Mouse (Mus musculus): ENCODE results near the gene Gab2. TPM values are rescaled to one million over a fixed set of nuclear protein-coding genes. Genes with fewer than 3 reads are reported as not detected.

Gab2 gene
- total and polyA plus RNA-seq, 2 experiments from 2014 or later = 12.5 to 26.7 TPM

- 84% methylated on average over 6 of the region's 6 CpGs for WGBS
These were observed 272.0 kb downstream of the Gab2 start for GRCm38 (mm10) chr7:97353356-97353755.

GRCm38 (mm10) chr7:97355068-97355841 is 273.9 kb downstream of the Gab2 start:
- 40% methylated on average over 13 of the region's 13 CpGs for WGBS
- Histone ChIP-seq H3K27me3 (ENCODE audit: insufficient read depth, low read length) (no peaks in the 10 kb centered on the region), H3K4me3 (ENCODE audit: low read length) (no peak overlapping the region)

More at GRCm38 (mm10) chr7:97353356-97353755, 272.0 kb downstream of the Gab2 start:
- Histone ChIP-seq H3K27ac (no peak overlapping the region), H3K9ac (replicated peaks; ENCODE audit: low read length) (no peak overlapping the region), H3K4me3 (ENCODE audit: low read length) (no peak overlapping the region), H3K36me3 (ENCODE audit: insufficient read depth, low read length) (no peaks in the 10 kb centered on the region), H3K4me1 (ENCODE audit: insufficient read depth, low read length) (0 out of 2 replicates have a peak, but pooled peaks cover 6% of the 10 kb centered on the region), H3K4me2 (ENCODE audit: low read depth, low read length) (no peak overlapping the region), H3K27me3 (ENCODE audit: insufficient read depth, low read length) (no peaks in the 10 kb centered on the region), H3K9me3 (ENCODE audit: low read length) (no peaks in the 10 kb centered on the region)
- DNase-seq (ENCODE audit: low spot score) = no peak
- TF ChIP-seq CTCF (IDR thresholded peaks at IDR 0.05; ENCODE audit: low read depth) = no peak
- no peak for ATAC-seq

GRCm38 (mm10) chr7:97356253-97356652 is 274.9 kb downstream of the Gab2 start:
- Histone ChIP-seq H3K27me3 (ENCODE audit: insufficient read depth, low read length) (no peaks in the 10 kb centered on the region), H3K4me1 (ENCODE audit: insufficient read depth, low read length) (0 out of 2 replicates have a peak, but pooled peaks cover 5% of the 10 kb centered on the region), H3K36me3 (ENCODE audit: insufficient read depth, low read length) (no peaks in the 10 kb centered on the region), H3K4me2 (ENCODE audit: low read depth, low read length) (no peak overlapping the region), H3K9me3 (ENCODE audit: low read length) (no peaks in the 10 kb centered on the region), H3K4me3 (ENCODE audit: low read length) (no peak overlapping the region), H3K9ac (replicated peaks; ENCODE audit: low read length) (no peak overlapping the region), H3K27ac (peak overlapping the region; percentile 9; the same call in 1 of the 2 replicates)
- 60% methylated on average over 5 of the region's 5 CpGs for WGBS
- no peak for TF ChIP-seq CTCF (IDR thresholded peaks at IDR 0.05; ENCODE audit: low read depth)
- DNase-seq (ENCODE audit: low spot score) (no peak), ATAC-seq (no peak)

More at GRCm38 (mm10) chr7:97355068-97355841, 273.9 kb downstream of the Gab2 start:
- DNase-seq (ENCODE audit: low spot score) (no peak), ATAC-seq (no peak)
- no peak overlapping the region for H3K9ac ChIP-seq (replicated peaks; ENCODE audit: low read length)
- 0 out of 2 replicates have a peak, but pooled peaks cover 6% of the 10 kb centered on the region for H3K4me1 ChIP-seq (ENCODE audit: insufficient read depth, low read length)
- no peaks in the 10 kb centered on the region for H3K36me3 ChIP-seq (ENCODE audit: insufficient read depth, low read length)
- TF ChIP-seq CTCF (IDR thresholded peaks at IDR 0.05; ENCODE audit: low read depth) = no peak
- H3K9me3 ChIP-seq (ENCODE audit: low read length) = no peaks in the 10 kb centered on the region
- H3K4me2 ChIP-seq (ENCODE audit: low read depth, low read length) = no peak overlapping the region
- no peak overlapping the region for H3K27ac ChIP-seq

- DNase-seq (ENCODE audit: low spot score) = peak; percentile 42
- TF ChIP-seq CTCF (IDR thresholded peaks at IDR 0.05; ENCODE audit: low read depth) = no peak
- no peak overlapping the region for H3K4me3 ChIP-seq (ENCODE audit: low read length)
- H3K9me3 ChIP-seq (ENCODE audit: low read length) = no peaks in the 10 kb centered on the region
- 54% methylated on average over 5 of the region's 5 CpGs for WGBS
- H3K27ac ChIP-seq = peak overlapping the region; percentile 42; the same call in 1 of the 2 replicates
- H3K36me3 ChIP-seq (ENCODE audit: insufficient read depth, low read length) = no peaks in the 10 kb centered on the region
- no peaks in the 10 kb centered on the region for H3K4me1 ChIP-seq (ENCODE audit: insufficient read depth, low read length)
- no peaks in the 10 kb centered on the region for H3K27me3 ChIP-seq (ENCODE audit: insufficient read depth, low read length)
- ATAC-seq = peak; percentile 59; the same call in 1 of the 2 replicates
- H3K4me2 ChIP-seq (ENCODE audit: low read depth, low read length) = no peak overlapping the region
- no peak overlapping the region for H3K9ac ChIP-seq (replicated peaks; ENCODE audit: low read length)
These were observed 275.5 kb downstream of the Gab2 start for GRCm38 (mm10) chr7:97356875-97357276.

- H3K27me3 ChIP-seq (ENCODE audit: insufficient read depth, low read length) = no peaks in the 10 kb centered on the region
- DNase-seq (ENCODE audit: low spot score) (no peak), ATAC-seq (no peak)
- no peaks in the 10 kb centered on the region for H3K4me1 ChIP-seq (ENCODE audit: insufficient read depth, low read length)
- no peak overlapping the region for H3K4me2 ChIP-seq (ENCODE audit: low read depth, low read length)
- no peaks in the 10 kb centered on the region for H3K9me3 ChIP-seq (ENCODE audit: low read length)
- H3K4me3 ChIP-seq (ENCODE audit: low read length) = no peak overlapping the region
- no peaks in the 10 kb centered on the region for H3K36me3 ChIP-seq (ENCODE audit: insufficient read depth, low read length)
- TF ChIP-seq CTCF (IDR thresholded peaks at IDR 0.05; ENCODE audit: low read depth) = no peak
- H3K9ac ChIP-seq (replicated peaks; ENCODE audit: low read length) = no peak overlapping the region
- no peak overlapping the region for H3K27ac ChIP-seq
- WGBS = 84% methylated on average over 3 of the region's 3 CpGs
These were observed 276.5 kb downstream of the Gab2 start for GRCm38 (mm10) chr7:97357840-97358239.

- Histone ChIP-seq H3K27me3 (ENCODE audit: insufficient read depth, low read length) (no peaks in the 10 kb centered on the region), H3K4me3 (ENCODE audit: low read length) (no peak overlapping the region), H3K4me2 (ENCODE audit: low read depth, low read length) (no peak overlapping the region), H3K4me1 (ENCODE audit: insufficient read depth, low read length) (no peaks in the 10 kb centered on the region), H3K36me3 (ENCODE audit: insufficient read depth, low read length) (no peaks in the 10 kb centered on the region), H3K27ac (no peak overlapping the region), H3K9me3 (ENCODE audit: low read length) (no peaks in the 10 kb centered on the region), H3K9ac (replicated peaks; ENCODE audit: low read length) (no peak overlapping the region)
- 96% methylated on average over 4 of the region's 4 CpGs for WGBS
- ATAC-seq (no peak), DNase-seq (ENCODE audit: low spot score) (no peak)
- TF ChIP-seq CTCF (IDR thresholded peaks at IDR 0.05; ENCODE audit: low read depth) = no peak
These were observed 277.0 kb downstream of the Gab2 start for GRCm38 (mm10) chr7:97358347-97358746.

Other genes with a start within 250 kb of the Gab2 start
- 7.4 and 10.4 TPM in 2 replicates for gene Nars2, start 130.1 kb upstream of the Gab2 start, total RNA-seq (2014; rRNA removed)
- 13.2 and 17.3 TPM in 2 replicates for gene Nars2, start 130.1 kb upstream of the Gab2 start, polyA plus RNA-seq (2015; fragmentation: Nextera tagmentation; extraction: Ambion mirVana)

Measured in hindbrain, postnatal 0 days (tissue).